Mouse (Mus musculus) liver, postnatal 0 days (tissue): ENCODE data around the gene Slc25a51. TPM values are rescaled to one million over a fixed set of nuclear protein-coding genes. Genes with fewer than 3 reads are reported as not detected.

Experiments used
- ATAC-seq: fragments of 200-750 bp; cut with Nextera tagmentation; 2 replicates; pipeline ENCODE4 v1.8.0; 2017; ENCODE audit warnings: mild to moderate bottlenecking, moderate library complexity
- DNase-seq: peaks from one replicate; pipeline ENCODE4 v3.0.0-alpha.2; 2016
- H3K27ac ChIP-seq: fragments of 300-500 bp; sonication (generic); 2 replicates; pipeline ENCODE4 v1.5.1; 2014; ENCODE audit warnings: antibody characterized with exemption, moderate library complexity, mild to moderate bottlenecking, low read depth
- H3K27me3 ChIP-seq: fragments of 300-500 bp; sonication (generic); 2 replicates; pipeline ENCODE4 v1.6.1; 2014; ENCODE audit warnings: low read length, control low read depth, mixed read lengths; ENCODE audit not compliant: insufficient read depth
- H3K36me3 ChIP-seq: fragments of 300-500 bp; sonication (generic); replicated peaks from 2 replicates; pipeline ENCODE4 v1.6.1; 2014; ENCODE audit warnings: mild to moderate bottlenecking, control low read depth, low read length, moderate library complexity, mixed read lengths; ENCODE audit not compliant: insufficient read depth
- H3K4me1 ChIP-seq: fragments of 300-500 bp; sonication (generic); 2 replicates; pipeline ENCODE4 v1.6.1; 2014; ENCODE audit warnings: antibody characterized with exemption, mild to moderate bottlenecking, control low read depth; ENCODE audit not compliant: insufficient read depth
- H3K4me2 ChIP-seq: fragments of 300-500 bp; sonication (generic); 2 replicates; pipeline ENCODE4 v1.6.1; 2014; ENCODE audit warnings: low read depth, mild to moderate bottlenecking, low read length, moderate library complexity, mixed read lengths
- H3K4me3 ChIP-seq: fragments of 300-500 bp; sonication (generic); 2 replicates; pipeline ENCODE4 v1.5.1; 2014; ENCODE audit warnings: low read depth, low read length
- H3K9ac ChIP-seq: fragments of 300-500 bp; sonication (generic); replicated peaks from 2 replicates; pipeline ENCODE4 v1.6.1; 2014; ENCODE audit warnings: mild to moderate bottlenecking, moderate library complexity
- H3K9me3 ChIP-seq: fragments of 300-500 bp; sonication (generic); 2 replicates; pipeline ENCODE4 v1.6.1; 2016; ENCODE audit warnings: mild to moderate bottlenecking, control low read depth, low read length, mixed read lengths
- CTCF ChIP-seq: sonication (generic); IDR thresholded peaks from 2 replicates; pipeline ENCODE4 v1.5.1; 2016; ENCODE audit warnings: antibody characterized with exemption, low read depth
- EP300 ChIP-seq: IDR thresholded peaks from 2 replicates; pipeline ENCODE4 v1.6.1; 2016; ENCODE audit warnings: antibody characterized with exemption, low read depth, mild to moderate bottlenecking
- WGBS: fragments of 180-500 bp; shearing (Covaris S2); extraction: QIAGEN DNeasy Blood & Tissue Kit; methylation state at CpG from one replicate; pipeline ENCODE4 v1.1.7; 2014; ENCODE audit not compliant: insufficient replicate concordance; 5-methylcytosine and 5-hydroxymethylcytosine counted together
- polyA plus RNA-seq: library from polyadenylated mRNA; unstranded; fragments of >200 nt; fragmentation: Nextera tagmentation; extraction: Ambion mirVana; gene quantifications from 2 replicates; pipeline ENCODE4 v1.2.1, GENCODE M21; 2015

Slc25a51 gene
- polyA plus RNA-seq, 1 experiment from 2014 or later, result 41.0 TPM

- Histone ChIP-seq H3K27ac (no peak overlapping the region), H3K9me3 (no peaks in the 10 kb centered on the region), H3K4me3 (no peak overlapping the region), H3K4me1 (no peaks in the 10 kb centered on the region), H3K36me3 (0 out of 2 replicates have a peak, but pooled peaks cover 2% of the 10 kb centered on the region), H3K9ac (no peak overlapping the region), H3K4me2 (no peak overlapping the region), H3K27me3 (no peaks in the 10 kb centered on the region)
- no peak for TF ChIP-seq CTCF
- no peak for TF ChIP-seq EP300
- no peak for DNase-seq
- 86% methylated on average over 3 of the region's 3 CpGs for WGBS
- ATAC-seq, result no peak
Observed at GRCm38 (mm10) chr4:45431316-45431715, 22.8 kb upstream of the Slc25a51 start.

- ATAC-seq, result no peak
- Histone ChIP-seq H3K4me1 (no peaks in the 10 kb centered on the region), H3K36me3 (0 out of 2 replicates have a peak, but pooled peaks cover 2% of the 10 kb centered on the region), H3K9me3 (no peaks in the 10 kb centered on the region), H3K4me3 (no peak overlapping the region), H3K9ac (no peak overlapping the region), H3K27me3 (no peaks in the 10 kb centered on the region), H3K4me2 (no peak overlapping the region), H3K27ac (no peak overlapping the region)
- no peak for TF ChIP-seq EP300
- TF ChIP-seq CTCF, result no peak
- DNase-seq, result no peak
- WGBS, result 75% methylated on average over 7 of the region's 7 CpGs
Observed at GRCm38 (mm10) chr4:45429451-45429850, 20.9 kb upstream of the Slc25a51 start.

DNA sequence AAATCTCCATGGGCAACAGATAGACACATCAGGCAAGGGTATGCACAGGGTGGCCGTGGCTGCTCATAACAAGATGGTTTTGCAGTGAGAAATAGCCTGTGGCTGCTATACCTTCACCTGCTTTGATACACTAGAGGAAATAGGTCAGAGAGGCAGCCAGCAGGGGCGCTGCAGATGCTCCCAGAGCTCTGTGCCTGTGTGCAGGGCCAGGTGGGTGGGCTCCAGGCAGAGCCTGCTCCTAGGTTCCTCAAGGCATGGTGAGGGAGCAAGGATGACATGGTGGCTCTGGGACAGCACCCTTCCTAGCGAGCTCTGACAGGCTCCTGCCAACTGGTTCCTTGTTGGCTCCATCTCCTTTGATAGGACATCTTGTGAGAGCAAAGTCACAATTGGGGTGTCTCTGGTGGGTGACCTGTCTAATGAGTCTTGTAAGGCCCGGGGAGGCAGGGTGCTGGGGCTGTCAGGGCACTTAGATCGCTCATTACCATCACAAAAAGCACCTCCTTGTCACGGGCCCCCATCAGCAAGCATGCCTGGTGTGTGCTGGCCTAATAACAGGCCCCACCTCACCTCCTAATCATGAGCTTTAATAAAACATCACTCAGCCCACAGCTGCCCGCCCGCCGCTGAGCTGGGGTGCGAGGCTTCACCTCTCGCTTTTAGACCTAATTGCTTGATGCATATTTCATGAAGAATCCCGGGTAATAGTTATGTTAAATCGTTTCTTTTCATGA is 18.3 kb upstream of the Slc25a51 start:
- Histone ChIP-seq H3K4me3 (no peak overlapping the region), H3K36me3 (peaks cover 13% of the 10 kb centered on the region), H3K9me3 (no peaks in the 10 kb centered on the region), H3K27me3 (no peaks in the 10 kb centered on the region), H3K4me2 (no peak overlapping the region), H3K27ac (no peak overlapping the region), H3K4me1 (no peaks in the 10 kb centered on the region), H3K9ac (no peak overlapping the region)
- WGBS, result 75% methylated on average over 13 of the region's 13 CpGs
- TF ChIP-seq EP300, result no peak
- TF ChIP-seq CTCF, result peak; percentile 51
- ATAC-seq (no peak), DNase-seq (no peak)

- WGBS, result 59% methylated on average over 8 of the region's 8 CpGs
- Histone ChIP-seq H3K4me3 (no peak overlapping the region), H3K27ac (no peak overlapping the region), H3K9ac (no peak overlapping the region), H3K27me3 (no peaks in the 10 kb centered on the region), H3K4me2 (no peak overlapping the region), H3K36me3 (peaks cover 12% of the 10 kb centered on the region), H3K4me1 (peaks cover 9% of the 10 kb centered on the region; the same call in 1 of the 2 replicates), H3K9me3 (no peaks in the 10 kb centered on the region)
- ATAC-seq (no peak), DNase-seq (no peak)
- no peak for TF ChIP-seq CTCF
Observed at GRCm38 (mm10) chr4:45423406-45423805, 14.8 kb upstream of the Slc25a51 start.

DNA sequence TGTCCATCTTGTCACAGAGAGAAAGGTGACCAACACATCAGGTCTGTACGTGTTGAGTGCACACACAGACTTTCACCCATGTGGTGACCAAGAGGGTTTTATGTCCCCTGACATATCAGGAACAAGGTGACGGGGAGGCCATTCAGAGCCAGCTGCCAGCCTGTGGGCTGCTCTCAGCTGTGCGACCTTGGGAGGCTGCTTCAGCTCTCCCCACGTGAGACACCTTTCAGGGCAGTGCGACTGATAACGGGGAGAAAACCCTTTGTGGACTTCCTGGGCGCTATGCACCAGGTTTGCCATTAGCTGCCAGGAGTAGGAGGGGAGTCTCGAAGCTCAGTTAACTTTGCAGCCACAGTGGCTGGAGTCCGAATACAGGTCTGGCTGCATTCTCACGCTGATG is 14.1 kb upstream of the Slc25a51 start:
- Histone ChIP-seq H3K27me3 (no peaks in the 10 kb centered on the region), H3K4me3 (no peak overlapping the region), H3K4me2 (no peak overlapping the region), H3K4me1 (peaks cover 9% of the 10 kb centered on the region; the same call in 1 of the 2 replicates), H3K9me3 (no peaks in the 10 kb centered on the region), H3K9ac (no peak overlapping the region), H3K27ac (no peak overlapping the region), H3K36me3 (peaks cover 12% of the 10 kb centered on the region)
- no peak for ATAC-seq
- 77% methylated on average over 10 of the region's 10 CpGs for WGBS
- no peak for TF ChIP-seq CTCF
- TF ChIP-seq EP300, result no peak
- no peak for DNase-seq

DNA sequence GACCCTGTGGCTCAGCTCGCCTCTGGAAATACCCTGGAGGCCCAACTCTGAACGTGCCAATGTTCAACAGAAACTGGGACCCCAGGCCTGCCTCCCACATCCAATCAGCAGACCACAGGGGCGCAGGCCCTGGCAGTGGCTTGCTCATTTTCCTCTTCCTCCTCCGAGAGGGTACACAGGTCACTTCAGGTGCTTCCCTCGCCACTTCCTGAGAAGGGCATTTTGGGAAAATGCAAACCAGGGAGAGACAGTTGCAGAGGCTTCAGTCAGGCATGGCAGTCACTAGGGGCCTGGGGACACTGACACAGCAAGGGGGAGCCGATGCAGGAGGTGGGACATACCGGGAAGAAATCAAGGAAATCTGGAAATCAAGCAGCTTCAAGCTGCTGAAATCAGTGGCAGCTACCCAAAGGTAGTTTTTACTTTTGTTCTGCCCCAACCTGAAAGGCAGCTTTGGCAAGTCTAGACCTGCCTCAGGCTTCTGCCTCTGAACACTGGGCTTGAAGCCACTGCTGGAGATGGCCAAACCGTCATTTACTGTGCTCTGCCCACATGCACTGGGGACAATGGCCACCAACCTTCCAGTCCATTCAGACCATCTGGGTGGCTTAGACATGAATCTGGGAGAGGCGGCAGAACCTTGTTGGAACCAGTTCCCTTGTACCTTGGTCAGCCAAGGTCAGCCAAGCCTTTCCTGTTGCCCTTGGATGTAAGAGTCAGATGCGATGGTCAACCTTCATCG is 13.1 kb upstream of the Slc25a51 start:
- TF ChIP-seq CTCF, result no peak
- no peak overlapping the region for H3K27ac ChIP-seq
- peaks cover 12% of the 10 kb centered on the region for H3K36me3 ChIP-seq
- H3K9me3 ChIP-seq, result no peaks in the 10 kb centered on the region; the same call in 1 of the 2 replicates
- DNase-seq (no peak), ATAC-seq (no peak)
- no peak overlapping the region for H3K9ac ChIP-seq
- H3K4me1 ChIP-seq, result peaks cover 9% of the 10 kb centered on the region; the same call in 1 of the 2 replicates
- no peak overlapping the region for H3K4me2 ChIP-seq
- no peak overlapping the region for H3K4me3 ChIP-seq
- 75% methylated on average over 11 of the region's 11 CpGs for WGBS
- no peaks in the 10 kb centered on the region for H3K27me3 ChIP-seq
